Mouse (Mus musculus): ENCODE measurements around the gene Cd180. TPM values are rescaled to one million over a fixed set of nuclear protein-coding genes. Genes with fewer than 3 reads are reported as not detected.

Gene Cd180
- polyA plus RNA-seq, 1 experiment = 3.9 TPM

- TF ChIP-seq POLR2A (IDR thresholded peaks at IDR 0.05; ENCODE audit: borderline replicate concordance, extremely low read depth, low read depth, low read length) (no peak), CTCF (IDR thresholded peaks at IDR 0.05; ENCODE audit: insufficient read depth, low read length) (no peak)
- Histone ChIP-seq H3K4me1 (ENCODE audit: control insufficient read depth, insufficient read depth, low read length) (no peaks in the 10 kb centered on the region), H3K4me3 (replicated peaks; ENCODE audit: extremely low read depth, low read depth, low read length) (no peak overlapping the region)
- WGBS = 94% methylated on average over 11 of the region's 11 CpGs
- DNase-seq = no peak
These were observed 75.2 kb downstream of the Cd180 start for GRCm38 (mm10) chr13:102768512-102768911.

- TF ChIP-seq POLR2A (IDR thresholded peaks at IDR 0.05; ENCODE audit: borderline replicate concordance, extremely low read depth, low read depth, low read length) (no peak), CTCF (IDR thresholded peaks at IDR 0.05; ENCODE audit: insufficient read depth, low read length) (no peak)
- Histone ChIP-seq H3K4me3 (replicated peaks; ENCODE audit: extremely low read depth, low read depth, low read length) (no peak overlapping the region), H3K4me1 (ENCODE audit: control insufficient read depth, insufficient read depth, low read length) (no peaks in the 10 kb centered on the region)
- WGBS = 56% methylated on average over 8 of the region's 8 CpGs
- peak; percentile 16 for DNase-seq
These were observed 76.8 kb downstream of the Cd180 start for GRCm38 (mm10) chr13:102770194-102770593.

GRCm38 (mm10) chr13:102773169-102773568, 79.8 kb downstream of the Cd180 start:
- H3K4me1 ChIP-seq (ENCODE audit: control insufficient read depth, insufficient read depth, low read length) = no peaks in the 10 kb centered on the region
- DNase-seq = no peak
- H3K4me3 ChIP-seq (replicated peaks; ENCODE audit: extremely low read depth, low read depth, low read length) = no peak overlapping the region
- TF ChIP-seq CTCF (IDR thresholded peaks at IDR 0.05; ENCODE audit: insufficient read depth, low read length) (no peak), POLR2A (IDR thresholded peaks at IDR 0.05; ENCODE audit: borderline replicate concordance, extremely low read depth, low read depth, low read length) (no peak)
- WGBS = 85% methylated on average over 9 of the region's 9 CpGs

- no peak for DNase-seq
- TF ChIP-seq POLR2A (IDR thresholded peaks at IDR 0.05; ENCODE audit: borderline replicate concordance, extremely low read depth, low read depth, low read length) = no peak
- TF ChIP-seq CTCF (IDR thresholded peaks at IDR 0.05; ENCODE audit: insufficient read depth, low read length) = no peak
- 67% methylated on average over 7 of the region's 7 CpGs for WGBS
- H3K4me3 ChIP-seq (replicated peaks; ENCODE audit: extremely low read depth, low read depth, low read length) = no peak overlapping the region
- no peaks in the 10 kb centered on the region for H3K4me1 ChIP-seq (ENCODE audit: control insufficient read depth, insufficient read depth, low read length)
These were observed 81.4 kb downstream of the Cd180 start for GRCm38 (mm10) chr13:102774786-102775201.

- TF ChIP-seq POLR2A (IDR thresholded peaks at IDR 0.05; ENCODE audit: borderline replicate concordance, extremely low read depth, low read depth, low read length) = no peak
- no peak for TF ChIP-seq CTCF (IDR thresholded peaks at IDR 0.05; ENCODE audit: insufficient read depth, low read length)
- WGBS = 74% methylated on average over 6 of the region's 6 CpGs
- DNase-seq = no peak
- Histone ChIP-seq H3K4me1 (ENCODE audit: control insufficient read depth, insufficient read depth, low read length) (no peaks in the 10 kb centered on the region), H3K4me3 (replicated peaks; ENCODE audit: extremely low read depth, low read depth, low read length) (no peak overlapping the region)
These were observed 82.1 kb downstream of the Cd180 start for GRCm38 (mm10) chr13:102775506-102775905.

GRCm38 (mm10) chr13:102778859-102779258, 85.5 kb downstream of the Cd180 start:
- DNase-seq = no peak
- H3K4me3 ChIP-seq (replicated peaks; ENCODE audit: extremely low read depth, low read depth, low read length) = no peak overlapping the region
- WGBS = 97% methylated on average over 3 of the region's 3 CpGs
- TF ChIP-seq CTCF (IDR thresholded peaks at IDR 0.05; ENCODE audit: insufficient read depth, low read length) (no peak), POLR2A (IDR thresholded peaks at IDR 0.05; ENCODE audit: borderline replicate concordance, extremely low read depth, low read depth, low read length) (no peak)
- no peaks in the 10 kb centered on the region for H3K4me1 ChIP-seq (ENCODE audit: control insufficient read depth, insufficient read depth, low read length)

GRCm38 (mm10) chr13:102779275-102779674, 85.9 kb downstream of the Cd180 start:
- H3K4me1 ChIP-seq (ENCODE audit: control insufficient read depth, insufficient read depth, low read length) = no peaks in the 10 kb centered on the region
- DNase-seq = no peak
- 91% methylated on average over 3 of the region's 3 CpGs for WGBS
- no peak for TF ChIP-seq CTCF (IDR thresholded peaks at IDR 0.05; ENCODE audit: insufficient read depth, low read length)
- TF ChIP-seq POLR2A (IDR thresholded peaks at IDR 0.05; ENCODE audit: borderline replicate concordance, extremely low read depth, low read depth, low read length) = no peak
- H3K4me3 ChIP-seq (replicated peaks; ENCODE audit: extremely low read depth, low read depth, low read length) = no peak overlapping the region

- no peak overlapping the region for H3K4me3 ChIP-seq (replicated peaks; ENCODE audit: extremely low read depth, low read depth, low read length)
- H3K4me1 ChIP-seq (ENCODE audit: control insufficient read depth, insufficient read depth, low read length) = no peaks in the 10 kb centered on the region
- 71% methylated on average over 7 of the region's 7 CpGs for WGBS
- no peak for TF ChIP-seq POLR2A (IDR thresholded peaks at IDR 0.05; ENCODE audit: borderline replicate concordance, extremely low read depth, low read depth, low read length)
- no peak for TF ChIP-seq CTCF (IDR thresholded peaks at IDR 0.05; ENCODE audit: insufficient read depth, low read length)
- no peak for DNase-seq
These were observed 90.4 kb downstream of the Cd180 start for GRCm38 (mm10) chr13:102783531-102784310.

GRCm38 (mm10) chr13:102786666-102787230, 93.4 kb downstream of the Cd180 start:
- DNase-seq = no peak
- H3K4me1 ChIP-seq (ENCODE audit: control insufficient read depth, insufficient read depth, low read length) = no peaks in the 10 kb centered on the region
- H3K4me3 ChIP-seq (replicated peaks; ENCODE audit: extremely low read depth, low read depth, low read length) = no peak overlapping the region
- no peak for TF ChIP-seq POLR2A (IDR thresholded peaks at IDR 0.05; ENCODE audit: borderline replicate concordance, extremely low read depth, low read depth, low read length)
- TF ChIP-seq CTCF (IDR thresholded peaks at IDR 0.05; ENCODE audit: insufficient read depth, low read length) = no peak
- 81% methylated on average over 10 of the region's 10 CpGs for WGBS
